ENCODE assay signal across 18 mouse cellular contexts in the genomic region with DNA sequence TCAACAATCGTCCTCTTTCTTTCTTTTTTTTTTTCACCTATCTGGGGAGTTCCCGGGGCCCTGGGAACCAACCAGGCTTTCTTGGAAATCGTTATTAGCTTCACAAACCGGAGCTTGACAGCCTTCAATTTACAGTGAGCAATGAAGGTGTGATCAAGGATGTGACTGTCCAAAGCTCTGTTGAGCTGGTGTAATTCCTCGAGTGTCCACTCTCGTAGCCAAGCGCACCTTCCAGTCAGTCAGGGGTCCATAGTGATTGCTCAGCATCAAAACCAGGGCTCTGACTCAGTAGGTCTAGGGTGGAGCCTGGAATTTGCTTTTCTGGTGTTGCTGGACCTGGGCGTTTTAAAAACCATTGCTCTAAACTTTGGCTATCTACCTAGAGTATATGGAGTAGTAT. TPM values are rescaled to one million over a fixed set of nuclear protein-coding genes. Genes with fewer than 3 reads are reported as not detected.
DNase-seq lines count a peak whose midpoint lies in the region; ATAC-seq and TF ChIP-seq lines count a peak whose summit lies in the region.
"Had no signal": no experiment of that assay in that cellular context is flagged by ENCODE, and none has a peak within 500 bp of the region (broad histone marks: within the 10 kb centered on the region; RNA-seq: fewer than 3 reads in every experiment).

No protein-coding gene starts in this region.

- WGBS in forebrain, embryonic 10.5 days = 69% methylated on average over 8 of the region's 8 CpGs
- WGBS in forebrain, embryonic 14.5 days = 74% methylated on average over 8 of the region's 8 CpGs
- WGBS in liver, postnatal 0 days (ENCODE audit: insufficient replicate concordance) = 63% methylated on average over 8 of the region's 8 CpGs
- 57% methylated on average over 8 of the region's 8 CpGs for WGBS in stomach, embryonic 15.5 days

- TF ChIP-seq EP300 in liver, postnatal 0 days (IDR thresholded peaks at IDR 0.05; ENCODE audit: low read depth) = no peak

- H3K9me3 ChIP-seq in forebrain, embryonic 10.5 days = no peaks in the 10 kb centered on the region
- H3K9me3 ChIP-seq in forebrain, embryonic 14.5 days (replicated peaks; ENCODE audit: control insufficient read depth, low read length) = no peaks in the 10 kb centered on the region
- no peaks in the 10 kb centered on the region for H3K9me3 ChIP-seq in liver, postnatal 0 days (ENCODE audit: low read length)
- no peaks in the 10 kb centered on the region for H3K9me3 ChIP-seq in stomach, embryonic 15.5 days
- H3K9me3 ChIP-seq: midbrain, embryonic 12.5 days had no signal

- H3K4me1 ChIP-seq in forebrain, embryonic 10.5 days = peaks cover 22% of the 10 kb centered on the region
- no peaks in the 10 kb centered on the region for H3K4me1 ChIP-seq in forebrain, embryonic 14.5 days (ENCODE audit: control insufficient read depth, insufficient read depth, low read length)
- no peaks in the 10 kb centered on the region for H3K4me1 ChIP-seq in liver, postnatal 0 days (ENCODE audit: insufficient read depth)
- peaks cover 9% of the 10 kb centered on the region; the same call in 1 of the 2 replicates for H3K4me1 ChIP-seq in stomach, embryonic 15.5 days
- H3K4me1 ChIP-seq: midbrain, embryonic 12.5 days had no signal

- 0 out of 2 replicates have a peak, but pooled peaks have one; percentile 14 for TF ChIP-seq CTCF in liver, postnatal 0 days (IDR thresholded peaks at IDR 0.05; ENCODE audit: low read depth)

- 0 out of 2 replicates have a peak overlapping the region, but pooled peaks have one; percentile 6 for H3K27ac ChIP-seq in forebrain, embryonic 10.5 days
- H3K27ac ChIP-seq in forebrain, embryonic 14.5 days (ENCODE audit: low read depth, low read length) = no peak overlapping the region
- H3K27ac ChIP-seq in liver, postnatal 0 days (ENCODE audit: low read depth) = no peak overlapping the region
- H3K27ac ChIP-seq in stomach, embryonic 15.5 days = peak overlapping the region; percentile 46; the same call in 1 of the 2 replicates
- H3K27ac ChIP-seq: layer of hippocampus, adult 2 months; left cerebral cortex, adult 2 months; midbrain, embryonic 12.5 days had no signal

- no peak for ATAC-seq in forebrain, embryonic 14.5 days
- ATAC-seq in liver, postnatal 0 days = no peak
- ATAC-seq in stomach, embryonic 15.5 days (ENCODE audit: insufficient read depth, low FRiP score, low read depth) = no peak

- no peak overlapping the region for H3K4me3 ChIP-seq in forebrain, embryonic 10.5 days
- H3K4me3 ChIP-seq in forebrain, embryonic 14.5 days (ENCODE audit: low read depth, low read length) = no peak overlapping the region
- H3K4me3 ChIP-seq in liver, postnatal 0 days (ENCODE audit: low read depth, low read length) = no peak overlapping the region
- H3K4me3 ChIP-seq in stomach, embryonic 15.5 days (replicated peaks) = no peak overlapping the region
- H3K4me3 ChIP-seq: layer of hippocampus, adult 2 months; left cerebral cortex, adult 2 months; midbrain, embryonic 12.5 days had no signal

- no peaks in the 10 kb centered on the region for H3K36me3 ChIP-seq in forebrain, embryonic 10.5 days (replicated peaks)
- H3K36me3 ChIP-seq in forebrain, embryonic 14.5 days (ENCODE audit: control insufficient read depth, insufficient read depth, low read length) = no peaks in the 10 kb centered on the region
- no peaks in the 10 kb centered on the region for H3K36me3 ChIP-seq in liver, postnatal 0 days (replicated peaks; ENCODE audit: insufficient read depth, low read length)
- no peaks in the 10 kb centered on the region for H3K36me3 ChIP-seq in stomach, embryonic 15.5 days
- H3K36me3 ChIP-seq: midbrain, embryonic 12.5 days had no signal

- no peak for DNase-seq in forebrain, embryonic 10.5 days (ENCODE audit: extremely low spot score, low spot score)
- no peak for DNase-seq in forebrain, embryonic 14.5 days (ENCODE audit: low spot score)
- no peak for DNase-seq in liver, postnatal 0 days
- DNase-seq in liver (no peak), NIH3T3 (ENCODE audit: low read depth) (peak; percentile 66)
- DNase-seq in cerebellum, postnatal 14 days = no peak
- no peak for DNase-seq in frontal cortex, postnatal 25 days (ENCODE audit: low spot score in 2 of 2)
- DNase-seq: B cell, adult 2 months; cerebellum, adult 9-10 months; gastrocnemius, postnatal 25 days; kidney, adult 11 months; right cerebral cortex, postnatal 4 days; thymus, postnatal 4 days had no signal

- H3K27me3 ChIP-seq in forebrain, embryonic 10.5 days (ENCODE audit: poor library complexity, severe bottlenecking) = peaks cover 26% of the 10 kb centered on the region
- no peaks in the 10 kb centered on the region for H3K27me3 ChIP-seq in forebrain, embryonic 14.5 days (replicated peaks; ENCODE audit: control insufficient read depth, insufficient read depth, low read length)
- H3K27me3 ChIP-seq in liver, postnatal 0 days (ENCODE audit: insufficient read depth, low read length) = peaks cover 6% of the 10 kb centered on the region; the same call in 1 of the 2 replicates
- H3K27me3 ChIP-seq in stomach, embryonic 15.5 days (replicated peaks) = no peaks in the 10 kb centered on the region
- H3K27me3 ChIP-seq: Patski had no signal

- no peak overlapping the region for H3K4me2 ChIP-seq in forebrain, embryonic 14.5 days (ENCODE audit: low read length)
- H3K4me2 ChIP-seq in liver, postnatal 0 days (ENCODE audit: low read depth, low read length) = no peak overlapping the region
- no peak overlapping the region for H3K4me2 ChIP-seq in stomach, embryonic 15.5 days
- H3K4me2 ChIP-seq: midbrain, embryonic 12.5 days had no signal

- H3K9ac ChIP-seq in forebrain, embryonic 14.5 days (ENCODE audit: low read length) = no peak overlapping the region
- H3K9ac ChIP-seq in liver, postnatal 0 days (replicated peaks) = no peak overlapping the region
- no peak overlapping the region for H3K9ac ChIP-seq in stomach, embryonic 15.5 days
- H3K9ac ChIP-seq: midbrain, embryonic 12.5 days had no signal

RNA-seq across cellular contexts. Expression of a gene that starts 5.7 kb away (rescaled TPM):
- polyA plus RNA-seq in forebrain, embryonic 10.5 days (2016; fragmentation: Nextera tagmentation; extraction: Ambion mirVana) = 20.2 and 21.4 TPM in 2 replicates
- 16.4 and 17.4 TPM in 2 replicates for polyA plus RNA-seq in forebrain, embryonic 14.5 days (2014; fragmentation: Nextera tagmentation; extraction: Ambion mirVana)
- 4.0 and 4.9 TPM in 2 replicates for polyA plus RNA-seq in liver, postnatal 0 days (2015; fragmentation: Nextera tagmentation; extraction: Ambion mirVana)
- polyA plus RNA-seq in stomach, embryonic 15.5 days (2015; fragmentation: Nextera tagmentation; extraction: Ambion mirVana) = 79.8 and 95.3 TPM in 2 replicates

RNA-seq across cellular contexts. Expression of a gene that starts 19.0 kb away (rescaled TPM):
- polyA plus RNA-seq in forebrain, embryonic 10.5 days (2016; fragmentation: Nextera tagmentation; extraction: Ambion mirVana) = 0.55 and 1.3 TPM in 2 replicates
- polyA plus RNA-seq in forebrain, embryonic 14.5 days (2014; fragmentation: Nextera tagmentation; extraction: Ambion mirVana) = 0.39 TPM in 1 of 2 replicates, not detected in the other
- polyA plus RNA-seq in liver, postnatal 0 days (2015; fragmentation: Nextera tagmentation; extraction: Ambion mirVana) = 1.2 and 4.7 TPM in 2 replicates
- polyA plus RNA-seq in stomach, embryonic 15.5 days (2015; fragmentation: Nextera tagmentation; extraction: Ambion mirVana) = 8.8 and 15.3 TPM in 2 replicates

RNA-seq across cellular contexts. Expression of a gene that starts 40.4 kb away (rescaled TPM):
- 41.9 and 42.0 TPM in 2 replicates for polyA plus RNA-seq in forebrain, embryonic 10.5 days (2016; fragmentation: Nextera tagmentation; extraction: Ambion mirVana)
- 22.3 and 24.9 TPM in 2 replicates for polyA plus RNA-seq in forebrain, embryonic 14.5 days (2014; fragmentation: Nextera tagmentation; extraction: Ambion mirVana)
- polyA plus RNA-seq in liver, postnatal 0 days (2015; fragmentation: Nextera tagmentation; extraction: Ambion mirVana) = 23.5 and 25.9 TPM in 2 replicates
- polyA plus RNA-seq in stomach, embryonic 15.5 days (2015; fragmentation: Nextera tagmentation; extraction: Ambion mirVana) = 225 and 236 TPM in 2 replicates

RNA-seq across cellular contexts. Expression of a gene that starts 58.2 kb away (rescaled TPM):
- 3.1 and 3.7 TPM in 2 replicates for polyA plus RNA-seq in forebrain, embryonic 10.5 days (2016; fragmentation: Nextera tagmentation; extraction: Ambion mirVana)
- 0.19 and 0.24 TPM in 2 replicates for polyA plus RNA-seq in forebrain, embryonic 14.5 days (2014; fragmentation: Nextera tagmentation; extraction: Ambion mirVana)
- 0.42 and 0.77 TPM in 2 replicates for polyA plus RNA-seq in liver, postnatal 0 days (2015; fragmentation: Nextera tagmentation; extraction: Ambion mirVana)
- polyA plus RNA-seq in stomach, embryonic 15.5 days (2015; fragmentation: Nextera tagmentation; extraction: Ambion mirVana) = 95.0 and 97.1 TPM in 2 replicates

Comparison
In these comparisons a context has a peak if more than half of its experiments do, and no peak if none do; other contexts are left out.
1. H3K27ac ChIP-seq: peak in forebrain, embryonic 10.5 days (single experiment) and stomach, embryonic 15.5 days (single experiment); none in forebrain, embryonic 14.5 days (single experiment) and liver, postnatal 0 days (single experiment).